Mouse (Mus musculus): ENCODE results near the gene Hddc3. TPM values are rescaled to one million over a fixed set of nuclear protein-coding genes. Genes with fewer than 3 reads are reported as not detected.
A peak's percentile ranks its signal among the peaks of the same experiment; 100 is the strongest.

The Hddc3 gene
- polyA plus RNA-seq, 1 experiment, result 24.9 TPM

- Histone ChIP-seq H3K4me3 (ENCODE audit: control insufficient read depth, insufficient read depth, low read length) (no peak overlapping the region), H3K4me1 (replicated peaks; ENCODE audit: control insufficient read depth, insufficient read depth, low read length) (no peaks in the 10 kb centered on the region), H3K27me3 (ENCODE audit: control insufficient read depth, insufficient read depth, low read length) (no peaks in the 10 kb centered on the region), H3K36me3 (ENCODE audit: control insufficient read depth, insufficient read depth, low read length) (peaks cover 48% of the 10 kb centered on the region), H3K27ac (ENCODE audit: control insufficient read depth, insufficient read depth, low read length) (no peak overlapping the region)
- TF ChIP-seq CTCF (IDR thresholded peaks at IDR 0.05; ENCODE audit: borderline replicate concordance, control insufficient read depth, extremely low read depth, insufficient read depth, low read length, poor library complexity), result no peak
- no peak for TF ChIP-seq POLR2A (IDR thresholded peaks at IDR 0.05; ENCODE audit: control insufficient read depth, extremely low read depth, insufficient read depth, low read length, poor library complexity)
- 5% methylated on average over 3 of the region's 3 CpGs for WGBS
- no peak for DNase-seq
Observed at GRCm38 (mm10) chr7:80360435-80360834, 17.5 kb downstream of the Hddc3 start.

GRCm38 (mm10) chr7:80365759-80366158 lies 22.9 kb downstream of the Hddc3 start:
- Histone ChIP-seq H3K36me3 (ENCODE audit: control insufficient read depth, insufficient read depth, low read length) (peaks cover 42% of the 10 kb centered on the region), H3K27ac (ENCODE audit: control insufficient read depth, insufficient read depth, low read length) (no peak overlapping the region), H3K4me1 (replicated peaks; ENCODE audit: control insufficient read depth, insufficient read depth, low read length) (peaks cover 25% of the 10 kb centered on the region), H3K4me3 (ENCODE audit: control insufficient read depth, insufficient read depth, low read length) (no peak overlapping the region), H3K27me3 (ENCODE audit: control insufficient read depth, insufficient read depth, low read length) (no peaks in the 10 kb centered on the region)
- TF ChIP-seq POLR2A (IDR thresholded peaks at IDR 0.05; ENCODE audit: control insufficient read depth, extremely low read depth, insufficient read depth, low read length, poor library complexity), result no peak
- DNase-seq, result no peak
- 93% methylated on average over 2 of the region's 2 CpGs for WGBS

GRCm38 (mm10) chr7:80367232-80367631 lies 24.3 kb downstream of the Hddc3 start:
- no peak for TF ChIP-seq POLR2A (IDR thresholded peaks at IDR 0.05; ENCODE audit: control insufficient read depth, extremely low read depth, insufficient read depth, low read length, poor library complexity)
- no peak for TF ChIP-seq CTCF (IDR thresholded peaks at IDR 0.05; ENCODE audit: borderline replicate concordance, control insufficient read depth, extremely low read depth, insufficient read depth, low read length, poor library complexity)
- no peak overlapping the region for H3K27ac ChIP-seq (ENCODE audit: control insufficient read depth, insufficient read depth, low read length)
- H3K4me3 ChIP-seq (ENCODE audit: control insufficient read depth, insufficient read depth, low read length), result no peak overlapping the region
- H3K4me1 ChIP-seq (replicated peaks; ENCODE audit: control insufficient read depth, insufficient read depth, low read length), result peaks cover 28% of the 10 kb centered on the region
- no peak for DNase-seq
- peaks cover 30% of the 10 kb centered on the region for H3K36me3 ChIP-seq (ENCODE audit: control insufficient read depth, insufficient read depth, low read length)
- WGBS, result 98% methylated on average over 7 of the region's 7 CpGs
- H3K27me3 ChIP-seq (ENCODE audit: control insufficient read depth, insufficient read depth, low read length), result no peaks in the 10 kb centered on the region

- WGBS, result 96% methylated on average over 9 of the region's 9 CpGs
- H3K27me3 ChIP-seq (ENCODE audit: control insufficient read depth, insufficient read depth, low read length), result no peaks in the 10 kb centered on the region
- H3K4me1 ChIP-seq (replicated peaks; ENCODE audit: control insufficient read depth, insufficient read depth, low read length), result peaks cover 33% of the 10 kb centered on the region
- no peak overlapping the region for H3K27ac ChIP-seq (ENCODE audit: control insufficient read depth, insufficient read depth, low read length)
- no peak overlapping the region for H3K4me3 ChIP-seq (ENCODE audit: control insufficient read depth, insufficient read depth, low read length)
- TF ChIP-seq POLR2A (IDR thresholded peaks at IDR 0.05; ENCODE audit: control insufficient read depth, extremely low read depth, insufficient read depth, low read length, poor library complexity) (no peak), CTCF (IDR thresholded peaks at IDR 0.05; ENCODE audit: borderline replicate concordance, control insufficient read depth, extremely low read depth, insufficient read depth, low read length, poor library complexity) (no peak)
- peaks cover 24% of the 10 kb centered on the region for H3K36me3 ChIP-seq (ENCODE audit: control insufficient read depth, insufficient read depth, low read length)
- no peak for DNase-seq
Observed at GRCm38 (mm10) chr7:80368009-80368408, 25.1 kb downstream of the Hddc3 start.

GRCm38 (mm10) chr7:80368635-80369421 lies 25.9 kb downstream of the Hddc3 start:
- peaks cover 37% of the 10 kb centered on the region for H3K4me1 ChIP-seq (replicated peaks; ENCODE audit: control insufficient read depth, insufficient read depth, low read length)
- 36% methylated on average over 20 of the region's 20 CpGs for WGBS
- peak overlapping the region; percentile 28 for H3K4me3 ChIP-seq (ENCODE audit: control insufficient read depth, insufficient read depth, low read length)
- H3K27ac ChIP-seq (ENCODE audit: control insufficient read depth, insufficient read depth, low read length), result peak overlapping the region; percentile 74
- H3K27me3 ChIP-seq (ENCODE audit: control insufficient read depth, insufficient read depth, low read length), result no peaks in the 10 kb centered on the region
- no peak for TF ChIP-seq POLR2A (IDR thresholded peaks at IDR 0.05; ENCODE audit: control insufficient read depth, extremely low read depth, insufficient read depth, low read length, poor library complexity)
- no peak for TF ChIP-seq CTCF (IDR thresholded peaks at IDR 0.05; ENCODE audit: borderline replicate concordance, control insufficient read depth, extremely low read depth, insufficient read depth, low read length, poor library complexity)
- peak; percentile 26 for DNase-seq
- peaks cover 18% of the 10 kb centered on the region for H3K36me3 ChIP-seq (ENCODE audit: control insufficient read depth, insufficient read depth, low read length)

- no peak for DNase-seq
- peaks cover 43% of the 10 kb centered on the region for H3K4me1 ChIP-seq (replicated peaks; ENCODE audit: control insufficient read depth, insufficient read depth, low read length)
- peak overlapping the region; percentile 10 for H3K4me3 ChIP-seq (ENCODE audit: control insufficient read depth, insufficient read depth, low read length)
- no peaks in the 10 kb centered on the region for H3K27me3 ChIP-seq (ENCODE audit: control insufficient read depth, insufficient read depth, low read length)
- TF ChIP-seq CTCF (IDR thresholded peaks at IDR 0.05; ENCODE audit: borderline replicate concordance, control insufficient read depth, extremely low read depth, insufficient read depth, low read length, poor library complexity) (no peak), POLR2A (IDR thresholded peaks at IDR 0.05; ENCODE audit: control insufficient read depth, extremely low read depth, insufficient read depth, low read length, poor library complexity) (no peak)
- peaks cover 16% of the 10 kb centered on the region for H3K36me3 ChIP-seq (ENCODE audit: control insufficient read depth, insufficient read depth, low read length)
- peak overlapping the region; percentile 59 for H3K27ac ChIP-seq (ENCODE audit: control insufficient read depth, insufficient read depth, low read length)
- 50% methylated on average over 5 of the region's 5 CpGs for WGBS
Observed at GRCm38 (mm10) chr7:80369461-80369860, 26.6 kb downstream of the Hddc3 start.

Data from thymus, adult 2 months (tissue).